Mouse (Mus musculus) forebrain, postnatal 0 days (tissue): ENCODE results near the gene Ldhd. TPM values are rescaled to one million over a fixed set of nuclear protein-coding genes. Genes with fewer than 3 reads are reported as not detected.
A peak's percentile ranks its signal among the peaks of the same experiment; 100 is the strongest.

Experiments used
- ATAC-seq: fragments of 200-750 bp; cut with Nextera tagmentation; 2 replicates; pipeline ENCODE4 v1.8.0; 2017; ENCODE audit warnings: mild to moderate bottlenecking, moderate library complexity
- DNase-seq: peaks from one replicate; pipeline ENCODE4 v3.0.0-alpha.2; 2015
- H3K27ac ChIP-seq: fragments of 300-500 bp; sonication (generic); 2 replicates; pipeline ENCODE4 v1.5.1; 2014; ENCODE audit warnings: low read depth, mild to moderate bottlenecking, antibody characterized with exemption, low read length, moderate library complexity, mixed read lengths
- H3K27me3 ChIP-seq: fragments of 300-500 bp; sonication (generic); 2 replicates; pipeline ENCODE4 v1.6.1; 2014; ENCODE audit warnings: mild to moderate bottlenecking, low read length, mixed read lengths; ENCODE audit not compliant: insufficient read depth
- H3K36me3 ChIP-seq: fragments of 300-500 bp; sonication (generic); 2 replicates; pipeline ENCODE4 v1.6.1; 2014; ENCODE audit warnings: mild to moderate bottlenecking, moderate library complexity; ENCODE audit not compliant: insufficient read depth
- H3K4me1 ChIP-seq: fragments of 300-500 bp; sonication (generic); 2 replicates; pipeline ENCODE4 v1.6.1; 2014; ENCODE audit warnings: antibody characterized with exemption; ENCODE audit not compliant: insufficient read depth
- H3K4me2 ChIP-seq: fragments of 300-500 bp; sonication (generic); 2 replicates; pipeline ENCODE4 v1.6.1; 2014; ENCODE audit warnings: low read depth, mild to moderate bottlenecking, moderate library complexity
- H3K4me3 ChIP-seq: fragments of 300-500 bp; sonication (generic); 2 replicates; pipeline ENCODE4 v1.5.1; 2014; ENCODE audit warnings: low read depth, low read length, mixed read lengths
- H3K9ac ChIP-seq: fragments of 300-500 bp; sonication (generic); 2 replicates; pipeline ENCODE4 v1.6.1; 2014; ENCODE audit warnings: mild to moderate bottlenecking
- H3K9me3 ChIP-seq: fragments of 300-500 bp; sonication (generic); 2 replicates; pipeline ENCODE4 v1.6.1; 2016; ENCODE audit warnings: low read length
- CTCF ChIP-seq: sonication (generic); IDR thresholded peaks from 2 replicates; pipeline ENCODE4 v1.5.1; 2016; ENCODE audit warnings: antibody characterized with exemption, control low read depth, low read depth
- WGBS: fragments of 180-500 bp; shearing (Covaris S2); extraction: QIAGEN DNeasy Blood & Tissue Kit; methylation state at CpG from one replicate; pipeline ENCODE4 v1.1.7; 2014; 5-methylcytosine and 5-hydroxymethylcytosine counted together
- polyA plus RNA-seq: library from polyadenylated mRNA; unstranded; fragments of >200 nt; fragmentation: Nextera tagmentation; extraction: Ambion mirVana; gene quantifications from 2 replicates; pipeline ENCODE4 v1.2.1, GENCODE M21; 2015
- total RNA-seq: library from RNA; depleted of rRNA; stranded (reverse); fragments of >200 nt; gene quantifications from 2 replicates; pipeline ENCODE4 v1.2.3, GENCODE M21; 2014

Ldhd gene
- total and polyA plus RNA-seq, 2 experiments from 2014 or later, result 1.1 to 1.8 TPM

DNA sequence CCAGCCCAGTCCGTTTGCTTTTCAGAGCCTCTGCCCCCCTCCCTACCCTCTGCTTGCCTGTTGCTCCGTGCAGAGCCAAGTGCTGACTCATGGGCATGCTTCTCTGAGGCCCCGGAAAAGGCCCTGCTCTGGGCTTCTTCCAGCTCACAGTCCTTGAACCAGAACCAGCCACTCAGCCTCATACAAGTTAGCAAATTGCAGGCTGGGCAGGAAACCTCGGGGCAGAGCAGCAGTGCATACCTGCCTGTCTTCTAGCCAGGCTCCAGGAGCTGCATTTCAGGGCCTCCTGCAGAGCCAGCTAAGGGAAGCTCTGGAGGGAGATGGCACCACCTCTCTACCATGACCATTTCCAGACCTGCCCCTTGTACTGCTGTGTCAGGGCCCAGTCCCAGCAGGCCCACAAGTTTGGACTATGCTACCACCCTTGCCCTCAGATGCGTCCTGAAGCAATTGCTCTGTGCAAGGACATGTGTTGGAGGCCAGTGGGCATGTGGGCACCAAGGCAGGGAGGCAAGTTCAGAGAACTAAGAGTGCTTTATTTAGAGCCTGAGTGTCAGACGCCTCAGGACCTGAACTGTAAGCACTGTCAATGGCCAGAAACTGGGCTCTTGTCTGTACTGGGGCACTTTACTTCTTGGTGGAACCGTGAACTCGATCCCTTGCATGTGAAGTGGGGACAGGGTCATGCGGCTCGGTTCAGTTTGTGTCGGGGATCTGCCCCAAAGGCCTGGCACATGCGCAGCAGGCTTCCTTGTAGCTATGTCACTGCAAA lies 5.9 kb downstream of the Ldhd start:
- no peak overlapping the region for H3K27ac ChIP-seq
- H3K27me3 ChIP-seq, result no peaks in the 10 kb centered on the region
- no peak for TF ChIP-seq CTCF
- WGBS, result 78% methylated on average over 12 of the region's 12 CpGs
- H3K4me3 ChIP-seq, result no peak overlapping the region
- no peaks in the 10 kb centered on the region for H3K9me3 ChIP-seq
- H3K4me2 ChIP-seq, result no peak overlapping the region
- ATAC-seq, result 0 out of 2 replicates have a peak, but pooled peaks have one; percentile 14
- no peak overlapping the region for H3K9ac ChIP-seq
- peaks cover 25% of the 10 kb centered on the region for H3K36me3 ChIP-seq
- no peak for DNase-seq
- no peaks in the 10 kb centered on the region for H3K4me1 ChIP-seq

DNA sequence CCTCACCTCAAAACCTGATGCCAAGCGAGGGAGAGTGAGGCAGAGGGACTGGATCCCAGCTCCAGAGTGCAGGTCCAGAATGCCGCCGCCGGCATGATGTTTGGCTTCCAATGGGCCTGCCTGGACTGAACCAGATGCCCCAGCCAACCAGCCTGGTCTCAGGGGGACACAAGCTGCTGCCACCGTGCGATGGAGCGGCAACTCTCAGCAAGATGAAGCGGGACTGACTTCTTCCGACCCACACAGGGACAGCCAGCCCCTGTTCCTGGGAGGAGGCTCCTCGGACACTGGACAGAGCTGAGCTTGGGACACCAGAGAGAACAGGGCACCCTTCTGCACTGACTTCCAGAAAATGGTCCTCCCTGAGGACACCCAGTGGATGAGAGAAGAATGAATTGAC lies 7.6 kb downstream of the Ldhd start:
- Histone ChIP-seq H3K4me1 (no peaks in the 10 kb centered on the region), H3K4me3 (no peak overlapping the region), H3K27me3 (no peaks in the 10 kb centered on the region), H3K9ac (no peak overlapping the region), H3K36me3 (peaks cover 21% of the 10 kb centered on the region), H3K27ac (no peak overlapping the region), H3K9me3 (no peaks in the 10 kb centered on the region), H3K4me2 (no peak overlapping the region)
- no peak for ATAC-seq
- WGBS, result 83% methylated on average over 10 of the region's 10 CpGs
- TF ChIP-seq CTCF, result no peak
- no peak for DNase-seq

DNA sequence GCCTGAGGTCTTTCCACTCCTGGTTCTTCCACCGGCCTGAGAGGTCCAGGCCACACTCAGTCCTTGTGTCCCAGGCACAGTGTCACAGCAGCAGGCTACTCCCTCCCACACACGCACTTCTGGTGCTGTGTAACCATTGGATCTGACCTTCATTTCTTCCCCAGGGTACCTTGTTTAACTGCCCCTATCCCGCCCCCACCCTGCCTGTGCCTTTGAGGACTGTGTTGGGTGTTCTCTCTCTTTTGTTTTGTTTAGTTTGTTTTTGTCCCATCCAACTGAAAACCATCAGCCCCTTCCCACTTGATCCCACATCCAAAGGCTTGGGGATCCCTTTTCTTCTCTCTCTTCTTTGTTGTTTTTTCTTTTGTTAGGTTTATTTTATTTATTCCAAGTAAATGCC lies 8.1 kb downstream of the Ldhd start:
- no peak for TF ChIP-seq CTCF
- no peaks in the 10 kb centered on the region for H3K4me1 ChIP-seq
- no peak overlapping the region for H3K9ac ChIP-seq
- DNase-seq (no peak), ATAC-seq (no peak)
- no peak overlapping the region for H3K4me3 ChIP-seq
- no peaks in the 10 kb centered on the region for H3K9me3 ChIP-seq
- no peaks in the 10 kb centered on the region for H3K27me3 ChIP-seq
- peaks cover 25% of the 10 kb centered on the region for H3K36me3 ChIP-seq
- 74% methylated on average over 3 of the region's 3 CpGs for WGBS
- no peak overlapping the region for H3K4me2 ChIP-seq
- H3K27ac ChIP-seq, result no peak overlapping the region

DNA sequence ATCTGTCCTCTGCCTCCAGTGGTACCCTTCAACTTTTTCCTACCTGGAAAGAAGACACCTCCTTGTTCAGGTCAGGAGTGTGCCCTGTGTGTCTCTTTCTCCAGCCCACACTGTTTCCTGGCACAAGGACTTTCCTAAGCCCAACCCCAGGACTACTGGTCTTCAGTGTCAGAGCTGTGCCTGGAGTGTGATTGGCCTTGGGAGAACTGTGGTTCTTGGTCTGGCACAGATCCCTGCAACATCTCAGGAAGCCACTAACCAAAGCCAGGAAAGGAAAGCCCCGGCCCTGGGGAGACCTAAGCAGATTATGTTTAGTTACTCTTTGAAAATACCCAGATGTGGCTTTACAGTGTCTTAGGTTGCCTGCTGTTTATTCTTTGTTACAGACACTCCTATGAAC lies 10.2 kb downstream of the Ldhd start:
- Histone ChIP-seq H3K4me2 (no peak overlapping the region), H3K4me1 (no peaks in the 10 kb centered on the region), H3K36me3 (peaks cover 25% of the 10 kb centered on the region), H3K4me3 (no peak overlapping the region), H3K9me3 (no peaks in the 10 kb centered on the region), H3K27ac (no peak overlapping the region), H3K9ac (no peak overlapping the region), H3K27me3 (no peaks in the 10 kb centered on the region)
- DNase-seq (no peak), ATAC-seq (no peak)
- TF ChIP-seq CTCF, result no peak
- WGBS, result 50% methylated on average over 1 of the region's 1 CpGs

DNA sequence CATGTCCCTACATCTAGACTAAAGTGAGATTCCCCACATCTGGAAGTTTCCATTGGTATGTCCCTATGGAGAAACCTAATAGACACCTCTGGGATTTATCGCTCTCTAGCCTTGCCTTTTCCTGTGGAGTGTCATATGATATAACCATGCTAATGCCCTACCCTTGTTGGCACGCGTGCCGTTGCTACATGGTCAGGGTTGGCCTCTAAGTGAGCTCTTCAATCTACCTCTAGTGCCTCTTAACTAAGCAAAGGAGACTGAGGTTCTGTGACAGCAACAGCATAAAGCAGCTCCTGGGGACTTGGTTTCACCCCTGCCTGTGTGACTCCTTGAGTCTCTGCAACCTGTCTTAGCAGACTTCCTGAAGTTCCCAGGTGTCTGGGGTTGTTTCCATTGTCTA lies 11.9 kb downstream of the Ldhd start:
- ATAC-seq (no peak), DNase-seq (no peak)
- Histone ChIP-seq H3K36me3 (peaks cover 25% of the 10 kb centered on the region), H3K4me3 (no peak overlapping the region), H3K9me3 (no peaks in the 10 kb centered on the region), H3K4me2 (no peak overlapping the region), H3K27ac (no peak overlapping the region), H3K4me1 (no peaks in the 10 kb centered on the region), H3K9ac (no peak overlapping the region), H3K27me3 (no peaks in the 10 kb centered on the region)
- no peak for TF ChIP-seq CTCF
- WGBS, result 98% methylated on average over 4 of the region's 4 CpGs

DNA sequence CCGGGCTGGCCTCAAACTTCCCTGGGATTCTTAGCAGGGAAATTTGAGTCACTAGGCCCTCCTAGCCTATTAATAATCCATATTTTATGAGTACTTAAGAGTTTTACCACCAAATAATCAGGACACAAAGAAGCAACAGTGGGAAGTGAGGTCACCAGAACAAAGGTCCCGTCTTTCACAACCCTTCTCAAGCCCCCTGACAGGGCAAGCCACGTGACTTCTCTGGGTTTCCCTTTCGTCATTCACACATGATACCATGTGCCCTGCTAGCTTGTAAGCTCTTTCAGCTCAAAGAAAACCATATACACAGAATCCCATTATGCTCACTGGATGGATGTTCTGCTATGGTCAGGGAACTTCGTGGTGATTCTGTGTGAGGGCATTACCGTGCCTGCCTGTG lies 12.4 kb downstream of the Ldhd start:
- 67% methylated on average over 6 of the region's 6 CpGs for WGBS

DNA sequence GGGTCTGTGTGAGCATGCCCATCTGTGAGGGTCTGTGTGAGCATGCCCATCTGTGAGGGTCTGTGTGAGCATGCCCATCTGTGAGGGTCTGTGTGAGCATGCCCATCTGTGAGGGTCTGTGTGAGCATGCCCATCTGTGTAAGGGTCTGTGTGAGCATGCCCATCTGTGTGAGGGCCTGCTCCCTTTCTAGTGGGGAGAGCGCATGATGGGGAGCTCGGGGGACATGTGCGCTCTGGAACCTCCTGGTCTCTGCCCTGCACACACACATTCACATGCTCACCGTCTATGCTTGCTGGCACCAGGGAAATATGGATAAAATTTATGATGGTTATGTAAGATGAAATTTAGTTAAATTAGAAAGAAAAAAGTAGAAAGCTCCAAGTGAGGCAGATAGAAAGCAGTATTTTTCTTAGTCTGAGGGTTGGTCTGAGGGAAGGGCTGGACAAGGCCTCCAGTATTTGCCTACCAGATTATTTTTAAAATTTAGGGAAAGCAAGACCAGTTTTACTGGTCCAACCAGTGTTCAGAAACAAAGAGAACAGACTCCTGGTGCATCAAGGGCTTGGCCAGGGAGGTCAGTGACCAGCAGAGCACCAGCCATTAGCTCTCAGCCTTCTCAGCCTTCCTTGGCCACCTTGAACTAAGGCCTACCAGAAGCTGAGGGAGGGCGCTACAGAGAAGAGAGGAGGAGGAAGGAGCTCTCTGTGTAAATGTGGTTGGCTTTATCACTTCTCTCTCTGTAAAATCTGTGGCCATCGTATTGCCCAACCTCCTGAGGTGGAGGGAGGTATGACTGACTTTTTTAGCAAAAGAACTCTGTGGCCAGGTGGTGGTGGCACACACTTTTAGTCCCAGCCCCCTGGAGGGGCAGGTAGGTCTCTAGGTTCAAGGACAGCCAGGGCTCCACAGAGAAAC lies 15.1 kb downstream of the Ldhd start:
- no peak for DNase-seq
- H3K27me3 ChIP-seq, result no peaks in the 10 kb centered on the region
- H3K9me3 ChIP-seq, result no peaks in the 10 kb centered on the region
- no peaks in the 10 kb centered on the region for H3K4me1 ChIP-seq
- TF ChIP-seq CTCF, result no peak
- WGBS, result 90% methylated on average over 6 of the region's 6 CpGs
- no peak for ATAC-seq
- no peak overlapping the region for H3K4me3 ChIP-seq
- no peak overlapping the region for H3K4me2 ChIP-seq
- H3K27ac ChIP-seq, result no peak overlapping the region
- H3K36me3 ChIP-seq, result peaks cover 19% of the 10 kb centered on the region
- no peak overlapping the region for H3K9ac ChIP-seq

More for the DNA sequence above, 12.4 kb downstream of the Ldhd start:
- Histone ChIP-seq H3K27ac (no peak overlapping the region), H3K4me3 (no peak overlapping the region), H3K9ac (no peak overlapping the region), H3K27me3 (no peaks in the 10 kb centered on the region), H3K4me1 (no peaks in the 10 kb centered on the region), H3K9me3 (no peaks in the 10 kb centered on the region), H3K36me3 (peaks cover 28% of the 10 kb centered on the region), H3K4me2 (no peak overlapping the region)
- no peak for DNase-seq
- no peak for ATAC-seq
- TF ChIP-seq CTCF, result no peak
